Mouse (Mus musculus): ENCODE results near the gene Ttbk2.
A peak's percentile ranks its signal among the peaks of the same experiment; 100 is the strongest.

Ttbk2 gene

GRCm38 (mm10) chr2:120745496-120745895 is 104.9 kb downstream of the Ttbk2 start:
- DNase-seq (ENCODE audit: low spot score), result no peak

GRCm38 (mm10) chr2:120731877-120732530 is 118.4 kb downstream of the Ttbk2 start:
- no peak for DNase-seq (ENCODE audit: low spot score)

GRCm38 (mm10) chr2:120731167-120731862 is 119.1 kb downstream of the Ttbk2 start:
- peak; percentile 89 for DNase-seq (ENCODE audit: low spot score)

- no peak for DNase-seq (ENCODE audit: low spot score)
Observed at GRCm38 (mm10) chr2:120730639-120731166, 119.7 kb downstream of the Ttbk2 start.

GRCm38 (mm10) chr2:120729775-120730585 is 120.4 kb downstream of the Ttbk2 start:
- no peak for DNase-seq (ENCODE audit: low spot score)

GRCm38 (mm10) chr2:120724176-120724575 is 126.2 kb downstream of the Ttbk2 start:
- no peak for DNase-seq (ENCODE audit: low spot score)

- no peak for DNase-seq (ENCODE audit: low spot score)
Observed at GRCm38 (mm10) chr2:120723621-120724020, 126.8 kb downstream of the Ttbk2 start.

- no peak for DNase-seq (ENCODE audit: low spot score)
Observed at GRCm38 (mm10) chr2:120722491-120722890, 127.9 kb downstream of the Ttbk2 start.

- DNase-seq (ENCODE audit: low spot score), result no peak
Observed at GRCm38 (mm10) chr2:120721911-120722310, 128.5 kb downstream of the Ttbk2 start.

GRCm38 (mm10) chr2:120720821-120721220 is 129.6 kb downstream of the Ttbk2 start:
- DNase-seq (ENCODE audit: low spot score), result no peak

- no peak for DNase-seq (ENCODE audit: low spot score)
Observed at GRCm38 (mm10) chr2:120718496-120718895, 131.9 kb downstream of the Ttbk2 start.

- DNase-seq (ENCODE audit: low spot score), result no peak
Observed at GRCm38 (mm10) chr2:120713441-120713840, 137.0 kb downstream of the Ttbk2 start.

- no peak for DNase-seq (ENCODE audit: low spot score)
Observed at GRCm38 (mm10) chr2:120710948-120711347, 139.5 kb downstream of the Ttbk2 start.

GRCm38 (mm10) chr2:120710154-120710553 is 140.2 kb downstream of the Ttbk2 start:
- no peak for DNase-seq (ENCODE audit: low spot score)

GRCm38 (mm10) chr2:120707041-120707440 is 143.4 kb downstream of the Ttbk2 start:
- no peak for DNase-seq (ENCODE audit: low spot score)

- DNase-seq (ENCODE audit: low spot score), result no peak
Observed at GRCm38 (mm10) chr2:120702675-120703074, 147.7 kb downstream of the Ttbk2 start.

- no peak for DNase-seq (ENCODE audit: low spot score)
Observed at GRCm38 (mm10) chr2:120700379-120700885, 150.0 kb downstream of the Ttbk2 start.

- no peak for DNase-seq (ENCODE audit: low spot score)
Observed at GRCm38 (mm10) chr2:120697767-120698166, 152.6 kb downstream of the Ttbk2 start.
